Mouse (Mus musculus) small intestine, adult 2 months (tissue): ENCODE measurements around the gene Sct. TPM values are rescaled to one million over a fixed set of nuclear protein-coding genes. Genes with fewer than 3 reads are reported as not detected.

Experiments
- H3K27ac ChIP-seq: fragments of 200-500 bp; 2 replicates; pipeline ENCODE4 v1.5.1; 2012; ENCODE audit warnings: low read depth, low read length, control low read depth, inconsistent platforms; ENCODE audit not compliant: insufficient read depth
- H3K27me3 ChIP-seq: fragments of 200-500 bp; 2 replicates; pipeline ENCODE4 v1.6.1; 2012; ENCODE audit warnings: mild to moderate bottlenecking, moderate library complexity, low read length, inconsistent platforms; ENCODE audit not compliant: control insufficient read depth, insufficient read depth
- H3K36me3 ChIP-seq: fragments of 200-500 bp; 2 replicates; pipeline ENCODE4 v1.6.1; 2012; ENCODE audit warnings: mild to moderate bottlenecking, low read length, control low read depth, inconsistent platforms; ENCODE audit not compliant: control insufficient read depth, insufficient read depth
- H3K4me1 ChIP-seq: fragments of 200-500 bp; 2 replicates; pipeline ENCODE4 v1.6.1; 2012; ENCODE audit warnings: low read length, inconsistent platforms, mixed read lengths; ENCODE audit not compliant: control insufficient read depth, insufficient read depth, insufficient read length
- H3K4me3 ChIP-seq: fragments of 200-500 bp; 2 replicates; pipeline ENCODE4 v1.5.1; 2012; ENCODE audit warnings: low read depth, mild to moderate bottlenecking, control low read depth, inconsistent platforms, low read length, moderate library complexity
- CTCF ChIP-seq: fragments of 200-500 bp; IDR thresholded peaks from 2 replicates; pipeline ENCODE4 v1.5.1; 2012; ENCODE audit warnings: low read depth, mild to moderate bottlenecking, control low read depth, inconsistent platforms, low read length, moderate library complexity, mixed read lengths; ENCODE audit not compliant: insufficient replicate concordance, insufficient read length; ENCODE audit errors: extremely low read depth
- POLR2A ChIP-seq: fragments of 200-500 bp; IDR thresholded peaks from 2 replicates; pipeline ENCODE4 v1.6.1; 2012; ENCODE audit warnings: low read depth, mild to moderate bottlenecking, control low read depth, inconsistent platforms, low read length, moderate library complexity
- WGBS: fragments of 180-500 bp; shearing (Covaris S2); methylation state at CpG from one replicate; pipeline ENCODE4 v1.1.7; 2018; 5-methylcytosine and 5-hydroxymethylcytosine counted together
- polyA plus RNA-seq: library from polyadenylated mRNA; depleted of rRNA; stranded (reverse); fragments of >200 nt; gene quantifications from 2 replicates; pipeline ENCODE4 v1.2.3, GENCODE M21; 2012

Sct gene
- polyA plus RNA-seq, 1 experiment = 777 TPM

GRCm38 (mm10) chr7:141317619-141318132, 38.7 kb upstream of the Sct start:
- peaks cover 57% of the 10 kb centered on the region for H3K36me3 ChIP-seq
- no peak for TF ChIP-seq POLR2A
- no peak for TF ChIP-seq CTCF

GRCm38 (mm10) chr7:141315974-141316373, 37.0 kb upstream of the Sct start:
- TF ChIP-seq POLR2A = no peak
- TF ChIP-seq CTCF = peak; percentile 62; the same call in 1 of the 2 replicates
- Histone ChIP-seq H3K36me3 (peaks cover 52% of the 10 kb centered on the region), H3K27ac (no peak overlapping the region; the same call in 1 of the 2 replicates), H3K27me3 (no peaks in the 10 kb centered on the region), H3K4me1 (no peaks in the 10 kb centered on the region; the same call in 1 of the 2 replicates), H3K4me3 (no peak overlapping the region)
- WGBS = 63% methylated on average over 5 of the region's 5 CpGs

More at GRCm38 (mm10) chr7:141317619-141318132, 38.7 kb upstream of the Sct start:
- 27% methylated on average over 1 of the region's 1 CpGs for WGBS
- H3K27me3 ChIP-seq = no peaks in the 10 kb centered on the region
- H3K4me3 ChIP-seq = no peak overlapping the region
- H3K27ac ChIP-seq = peak overlapping the region; percentile 87
- no peaks in the 10 kb centered on the region; the same call in 1 of the 2 replicates for H3K4me1 ChIP-seq

GRCm38 (mm10) chr7:141315076-141315475, 36.1 kb upstream of the Sct start:
- TF ChIP-seq POLR2A = no peak
- no peak for TF ChIP-seq CTCF
- H3K36me3 ChIP-seq = peaks cover 51% of the 10 kb centered on the region
- H3K27me3 ChIP-seq = no peaks in the 10 kb centered on the region
- no peaks in the 10 kb centered on the region; the same call in 1 of the 2 replicates for H3K4me1 ChIP-seq
- H3K27ac ChIP-seq = no peak overlapping the region
- no peak overlapping the region for H3K4me3 ChIP-seq
- 83% methylated on average over 8 of the region's 8 CpGs for whole genome bisulfite sequencing

- H3K36me3 ChIP-seq = peaks cover 53% of the 10 kb centered on the region
- WGBS = 83% methylated on average over 2 of the region's 2 CpGs
- H3K27ac ChIP-seq = no peak overlapping the region
- H3K4me3 ChIP-seq = no peak overlapping the region
- H3K4me1 ChIP-seq = no peaks in the 10 kb centered on the region; the same call in 1 of the 2 replicates
- TF ChIP-seq POLR2A (no peak), CTCF (no peak)
- no peaks in the 10 kb centered on the region for H3K27me3 ChIP-seq
Measured at GRCm38 (mm10) chr7:141314416-141314815, 35.5 kb upstream of the Sct start.

DNA sequence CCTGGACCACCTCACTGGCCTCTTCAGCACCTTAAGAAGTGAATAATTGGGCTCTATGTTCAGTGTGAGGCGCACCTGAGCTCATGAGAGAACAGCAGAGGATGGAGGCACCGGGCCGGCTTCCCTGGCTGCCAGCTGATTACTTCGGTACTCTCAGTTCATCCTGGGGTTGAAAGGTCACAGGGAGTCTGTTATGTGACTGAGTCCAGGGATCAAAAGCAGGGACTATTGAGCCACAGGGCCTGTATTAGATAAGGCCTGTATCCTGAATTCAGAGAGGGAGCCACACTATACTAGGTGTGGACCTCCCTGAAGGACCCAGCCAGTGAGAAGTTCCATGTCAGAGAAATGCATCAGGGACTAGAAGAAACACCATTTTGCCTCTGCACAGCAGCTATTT, 25.6 kb upstream of the Sct start:
- no peak for TF ChIP-seq CTCF
- no peak for TF ChIP-seq POLR2A
- no peak overlapping the region for H3K4me3 ChIP-seq
- 53% methylated on average over 4 of the region's 4 CpGs for WGBS
- no peak overlapping the region for H3K27ac ChIP-seq
- no peaks in the 10 kb centered on the region; the same call in 1 of the 2 replicates for H3K4me1 ChIP-seq
- H3K27me3 ChIP-seq = no peaks in the 10 kb centered on the region
- peaks cover 53% of the 10 kb centered on the region for H3K36me3 ChIP-seq

- H3K27me3 ChIP-seq = no peaks in the 10 kb centered on the region
- H3K4me3 ChIP-seq = no peak overlapping the region
- peaks cover 41% of the 10 kb centered on the region for H3K36me3 ChIP-seq
- H3K4me1 ChIP-seq = no peaks in the 10 kb centered on the region; the same call in 1 of the 2 replicates
- 0 out of 2 replicates have a peak overlapping the region, but pooled peaks have one; percentile 27 for H3K27ac ChIP-seq
- TF ChIP-seq CTCF = no peak
- TF ChIP-seq POLR2A = no peak
- 77% methylated on average over 1 of the region's 1 CpGs for WGBS
Measured at GRCm38 (mm10) chr7:141302702-141303268, 23.9 kb upstream of the Sct start.

- TF ChIP-seq POLR2A (no peak), CTCF (no peak)
- Histone ChIP-seq H3K36me3 (peaks cover 31% of the 10 kb centered on the region), H3K27me3 (no peaks in the 10 kb centered on the region), H3K27ac (no peak overlapping the region), H3K4me1 (no peaks in the 10 kb centered on the region; the same call in 1 of the 2 replicates), H3K4me3 (no peak overlapping the region)
- WGBS = 95% methylated on average over 9 of the region's 9 CpGs
Measured at GRCm38 (mm10) chr7:141301386-141301785, 22.5 kb upstream of the Sct start.
